Mouse (Mus musculus) CD8-positive naive resting alpha-beta T cell, adult 57 days (primary cell): ENCODE measurements around the gene Slc36a3. TPM values are rescaled to one million over a fixed set of nuclear protein-coding genes. Genes with fewer than 3 reads are reported as not detected.

ENCODE experiments used
- total RNA-seq: library from RNA; stranded (reverse); gene quantifications from one replicate; pipeline ENCODE4 v1.2.4, GENCODE M21; 2023

Slc36a3 gene
- not detected for total RNA-seq

GRCm38 (mm10) chr11:55151608-55152007 lies at the start of gene Slc36a3:
Slc36a3 (minus strand) TSS chr11:55151708.

DNA sequence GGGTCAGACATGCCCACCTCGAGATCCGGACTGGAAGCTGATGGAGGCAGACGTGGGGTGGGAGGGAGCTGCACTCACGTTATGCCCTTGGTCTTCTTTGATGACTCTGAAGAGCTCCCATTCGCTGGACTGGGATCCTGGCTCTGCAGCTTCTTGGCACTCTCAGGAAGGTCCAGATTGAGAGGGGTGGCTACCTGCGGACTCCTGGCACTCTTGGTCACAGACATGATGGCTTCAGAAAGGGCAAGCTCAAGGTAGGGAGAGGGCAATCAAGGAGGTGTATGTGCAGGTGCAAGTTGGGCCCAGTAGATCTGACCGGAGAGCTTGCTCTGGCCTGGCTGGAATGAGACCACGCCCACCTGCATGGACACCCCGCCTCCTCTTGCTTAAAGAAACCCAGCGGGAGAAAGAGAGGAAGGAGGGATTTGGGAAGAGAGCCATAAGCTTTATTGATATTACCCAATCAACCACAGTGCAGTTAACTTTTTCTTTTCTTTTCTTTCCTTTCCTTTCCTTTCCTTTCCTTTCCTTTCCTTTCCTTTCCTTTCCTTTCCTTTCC lies 33.3 kb upstream of the Slc36a3 start, which contains the start of gene Slc36a2:
Gene Slc36a2, minus strand, starts transcription at position 345 of the 559 bp plus-strand sequence.

DNA sequence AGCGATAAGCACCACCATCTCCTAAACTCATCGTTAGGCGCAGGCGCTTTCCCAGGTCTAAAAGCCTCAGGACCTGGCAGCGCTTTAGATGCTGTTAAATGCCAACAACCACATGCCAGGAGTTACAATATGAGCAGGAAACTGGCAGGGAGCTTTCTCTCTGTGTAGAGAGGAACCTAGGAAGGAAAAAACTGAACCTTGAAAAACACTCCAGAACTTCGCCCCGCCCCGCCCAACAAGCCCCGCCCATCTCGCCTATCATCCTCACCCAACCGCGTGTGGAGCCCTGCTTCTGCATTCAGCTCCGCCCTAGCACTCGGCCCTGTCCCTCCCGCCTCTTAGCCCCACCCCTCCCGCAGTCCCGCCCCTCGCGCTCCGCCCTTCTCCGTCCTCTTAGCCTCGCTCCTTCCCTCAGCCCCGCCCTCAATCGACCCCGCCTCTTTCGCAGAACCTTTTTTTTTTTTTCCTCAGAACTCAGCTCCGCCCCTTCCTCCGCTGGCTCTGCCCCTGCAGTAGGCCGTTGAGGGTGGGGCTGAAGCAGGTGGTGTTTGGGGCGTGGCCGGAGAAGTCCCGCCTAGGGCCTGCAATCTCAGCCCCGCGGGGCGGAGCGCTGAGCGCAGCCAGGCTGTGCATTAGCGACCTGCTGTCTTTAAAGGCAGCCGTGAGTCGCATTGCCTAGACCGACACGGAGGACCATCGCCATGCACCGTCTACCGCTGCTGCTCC lies 53.9 kb downstream of the Slc36a3 start, which contains the start of gene Gm2a:
Gene Gm2a, plus strand, starts transcription at position 653 of the 726 bp plus-strand sequence.

GRCm38 (mm10) chr11:55077331-55078231 lies 73.9 kb downstream of the Slc36a3 start, which contains the start of gene Ccdc69:
Ccdc69 (minus strand) TSS chr11:55078131.

Other genes with a start within 250 kb of the Slc36a3 start
- gene Gpx3, start 249.3 kb downstream of the Slc36a3 start, total RNA-seq: not detected
- 142 TPM for gene Tnip1, start 188.8 kb downstream of the Slc36a3 start, total RNA-seq
- 469 TPM for gene Anxa6, start 118.3 kb downstream of the Slc36a3 start, total RNA-seq
- 38.5 TPM for gene Ccdc69, start 73.6 kb downstream of the Slc36a3 start, total RNA-seq
- 82.9 TPM for gene Gm2a, start 53.6 kb downstream of the Slc36a3 start, total RNA-seq
- not detected for gene Slc36a2, start 33.4 kb upstream of the Slc36a3 start, total RNA-seq
- 21.9 TPM for gene Slc36a1, start 52.6 kb upstream of the Slc36a3 start, total RNA-seq
- 0.24 TPM for gene Fat2, start 184.9 kb upstream of the Slc36a3 start, total RNA-seq